Mouse (Mus musculus) midbrain, embryonic 14.5 days (tissue): Measurements from ENCODE around the gene Pagr1b. TPM values are rescaled to one million over a fixed set of nuclear protein-coding genes. Genes with fewer than 3 reads are reported as not detected.

Source experiments
- ATAC-seq: fragments of 200-750 bp; cut with Nextera tagmentation; 2 replicates; pipeline ENCODE4 v1.8.0; 2017; ENCODE audit warnings: moderate number of reproducible peaks, moderate library complexity; ENCODE audit not compliant: low FRiP score, low TSS enrichment
- DNase-seq: peaks from one replicate; pipeline ENCODE4 v3.0.0-alpha.2; 2015
- H3K27ac ChIP-seq: fragments of 300-500 bp; sonication (generic); replicated peaks from 2 replicates; pipeline ENCODE4 v1.5.1; 2014; ENCODE audit warnings: mild to moderate bottlenecking, low read depth, low read length, moderate library complexity
- H3K27me3 ChIP-seq: fragments of 300-500 bp; sonication (generic); 2 replicates; pipeline ENCODE4 v1.6.1; 2014; ENCODE audit warnings: low read length, control low read depth, mixed read lengths; ENCODE audit not compliant: control insufficient read depth, insufficient read depth
- H3K36me3 ChIP-seq: fragments of 300-500 bp; sonication (generic); 2 replicates; pipeline ENCODE4 v1.6.1; 2014; ENCODE audit warnings: low read length, control low read depth; ENCODE audit not compliant: control insufficient read depth, insufficient read depth
- H3K4me1 ChIP-seq: fragments of 300-500 bp; sonication (generic); 2 replicates; pipeline ENCODE4 v1.6.1; 2014; ENCODE audit warnings: mild to moderate bottlenecking, antibody characterized with exemption, low read length, control low read depth; ENCODE audit not compliant: control insufficient read depth, insufficient read depth
- H3K4me2 ChIP-seq: fragments of 300-500 bp; sonication (generic); 2 replicates; pipeline ENCODE4 v1.6.1; 2014; ENCODE audit warnings: mild to moderate bottlenecking, low read length, moderate library complexity
- H3K4me3 ChIP-seq: fragments of 300-500 bp; sonication (generic); replicated peaks from 2 replicates; pipeline ENCODE4 v1.5.1; 2014; ENCODE audit warnings: low read depth, low read length
- H3K9ac ChIP-seq: fragments of 300-500 bp; sonication (generic); replicated peaks from 2 replicates; pipeline ENCODE4 v1.6.1; 2014; ENCODE audit warnings: mild to moderate bottlenecking, low read length, moderate library complexity
- H3K9me3 ChIP-seq: fragments of 300-500 bp; sonication (generic); 2 replicates; pipeline ENCODE4 v1.6.1; 2016; ENCODE audit warnings: low read length, control low read depth, mixed read lengths; ENCODE audit not compliant: control insufficient read depth
- WGBS: fragments of 180-500 bp; shearing (Covaris S2); extraction: QIAGEN DNeasy Blood & Tissue Kit; methylation state at CpG from one replicate; pipeline ENCODE4 v1.1.7; 2014; 5-methylcytosine and 5-hydroxymethylcytosine counted together
- microRNA-seq: library from miRNA; unstranded; fragments of <30 nt; microRNA quantifications from one replicate; pipeline ENCODE4, GENCODE M21; 2016
- polyA plus RNA-seq: library from polyadenylated mRNA; unstranded; fragments of >200 nt; fragmentation: Nextera tagmentation; extraction: Ambion mirVana; gene quantifications from 2 replicates; pipeline ENCODE4 v1.2.1, GENCODE M21; 2014

The Pagr1b gene
- polyA plus RNA-seq, 1 experiment from 2014 or later: not detected

DNA sequence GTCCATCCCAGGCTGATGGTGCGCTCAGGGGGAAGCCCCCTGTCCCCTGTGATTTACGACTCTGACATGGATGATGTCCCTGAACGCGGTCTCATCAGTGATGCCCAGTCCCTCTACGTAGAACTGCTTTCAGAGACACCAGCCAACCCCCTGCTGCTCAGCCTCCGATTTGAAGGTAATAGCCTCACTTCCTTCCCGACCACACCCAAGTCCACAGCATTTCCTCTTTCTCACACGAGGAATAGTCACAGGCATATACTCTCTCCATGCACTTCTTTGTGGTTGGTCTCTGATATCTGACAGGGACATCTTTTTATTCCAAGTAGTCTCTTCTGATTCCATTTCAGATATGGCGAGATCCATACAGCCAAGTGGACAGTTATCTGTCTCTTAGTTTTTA is 56.5 kb downstream of the Pagr1b start:
- Histone ChIP-seq H3K27me3 (no peaks in the 10 kb centered on the region), H3K4me2 (no peak overlapping the region), H3K4me3 (no peak overlapping the region), H3K36me3 (peaks cover 85% of the 10 kb centered on the region), H3K27ac (no peak overlapping the region), H3K9me3 (no peaks in the 10 kb centered on the region), H3K9ac (no peak overlapping the region), H3K4me1 (no peaks in the 10 kb centered on the region)
- DNase-seq (no peak), ATAC-seq (no peak)
- WGBS: 76% methylated on average over 9 of the region's 9 CpGs

DNA sequence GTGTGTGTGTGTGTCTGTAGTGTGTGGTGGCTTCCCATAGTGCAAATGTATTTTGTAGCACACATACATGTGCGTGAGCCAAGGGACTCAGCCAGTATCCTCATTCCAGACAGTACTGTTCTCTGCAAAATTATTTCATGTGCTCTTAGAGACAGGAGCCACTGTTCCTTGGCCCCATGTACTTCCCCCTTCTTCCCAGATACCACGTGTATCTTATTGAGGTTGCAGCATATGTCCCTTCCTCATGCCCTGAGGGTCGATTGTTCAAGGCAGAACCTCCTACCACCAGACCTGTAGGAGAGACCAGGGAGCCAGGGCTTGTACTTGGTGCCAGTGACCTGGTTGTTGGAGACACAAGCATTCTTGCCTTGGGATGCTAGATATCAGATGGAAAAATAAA is 61.2 kb downstream of the Pagr1b start:
- Histone ChIP-seq H3K9ac (no peak overlapping the region), H3K9me3 (no peaks in the 10 kb centered on the region), H3K27me3 (no peaks in the 10 kb centered on the region), H3K27ac (no peak overlapping the region), H3K4me1 (peaks cover 15% of the 10 kb centered on the region), H3K36me3 (peaks cover 53% of the 10 kb centered on the region), H3K4me3 (no peak overlapping the region), H3K4me2 (no peak overlapping the region)
- ATAC-seq (no peak), DNase-seq (no peak)
- 63% methylated on average over 3 of the region's 3 CpGs for WGBS

DNA sequence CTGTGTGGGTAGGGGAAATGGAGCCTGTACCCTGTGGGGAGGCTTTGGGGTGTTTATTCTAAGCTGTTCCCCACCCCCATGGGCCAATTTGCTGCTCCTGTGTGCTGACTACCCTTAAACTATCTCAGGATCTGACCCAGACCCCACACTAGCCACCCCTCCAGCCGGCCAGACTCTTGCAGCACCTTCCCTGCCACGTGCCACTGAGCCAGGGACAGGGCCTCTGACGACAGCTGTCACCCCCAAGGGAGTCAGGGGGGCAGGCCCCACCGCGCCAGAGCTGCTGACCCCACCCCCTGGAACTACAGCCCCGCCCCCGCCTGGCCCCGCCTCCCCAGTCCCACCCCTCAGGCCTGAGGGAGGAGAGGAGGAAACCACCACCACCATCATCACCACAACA is 63.6 kb downstream of the Pagr1b start:
- no peak for DNase-seq
- peak overlapping the region; percentile 98 for H3K4me2 ChIP-seq
- H3K9ac ChIP-seq: peak overlapping the region; percentile 81
- H3K9me3 ChIP-seq: no peaks in the 10 kb centered on the region
- peak overlapping the region; percentile 64 for H3K4me3 ChIP-seq
- WGBS: 0% methylated on average over 8 of the region's 8 CpGs
- H3K27ac ChIP-seq: no peak overlapping the region
- peaks cover 29% of the 10 kb centered on the region for H3K4me1 ChIP-seq
- no peaks in the 10 kb centered on the region for H3K27me3 ChIP-seq
- H3K36me3 ChIP-seq: peaks cover 30% of the 10 kb centered on the region
- ATAC-seq: no peak

DNA sequence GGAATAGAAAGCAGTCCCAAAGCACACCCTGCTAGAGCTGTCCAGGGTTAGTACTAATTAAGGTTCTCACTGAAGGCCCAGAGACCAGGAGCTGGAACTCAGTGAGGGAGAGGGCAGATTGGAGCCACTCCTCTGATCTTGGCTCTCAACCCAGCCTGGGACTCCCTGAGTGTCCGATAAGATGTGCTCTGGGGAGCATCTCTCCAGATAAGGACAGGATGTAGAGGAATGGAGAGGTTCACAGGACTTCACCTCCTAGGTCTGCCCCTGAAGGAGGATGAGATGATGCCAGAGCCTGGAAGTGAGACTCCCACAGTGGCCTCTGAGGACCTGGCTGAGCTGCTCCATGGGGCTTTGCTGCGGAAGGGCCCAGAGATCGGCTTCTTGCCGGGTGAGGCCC is 64.5 kb downstream of the Pagr1b start:
- H3K4me2 ChIP-seq: peak overlapping the region; percentile 98
- no peak for DNase-seq
- no peaks in the 10 kb centered on the region for H3K9me3 ChIP-seq
- peak overlapping the region; percentile 95; the same call in 1 of the 2 replicates for H3K27ac ChIP-seq
- peaks cover 24% of the 10 kb centered on the region for H3K36me3 ChIP-seq
- peak overlapping the region; percentile 81 for H3K9ac ChIP-seq
- H3K27me3 ChIP-seq: no peaks in the 10 kb centered on the region
- no peak for ATAC-seq
- H3K4me1 ChIP-seq: peaks cover 30% of the 10 kb centered on the region
- 22% methylated on average over 4 of the region's 4 CpGs for WGBS
- peak overlapping the region; percentile 64 for H3K4me3 ChIP-seq

Small RNAs within 50 kb of the gene (microRNA-seq; reads per million reads assigned to microRNA genes)
- not detected for gene Gm44343

Other genes starting within 250 kb of the Pagr1b start
- gene Ypel3, start 239.5 kb downstream of the Pagr1b start, polyA plus RNA-seq: 218 and 255 TPM in 2 replicates
- 0.22 and 0.24 TPM in 2 replicates for gene Tbx6, start 235.0 kb downstream of the Pagr1b start, polyA plus RNA-seq
- gene Ppp4c, start 224.0 kb downstream of the Pagr1b start, polyA plus RNA-seq: 210 and 212 TPM in 2 replicates
- 51.6 and 72.4 TPM in 2 replicates for gene Fam57b, start 218.8 kb downstream of the Pagr1b start, polyA plus RNA-seq
- gene 4930451I11Rik, start 184.8 kb downstream of the Pagr1b start, polyA plus RNA-seq: not detected in 2 replicates
- gene Doc2a, start 169.1 kb downstream of the Pagr1b start, polyA plus RNA-seq: 9.7 and 15.3 TPM in 2 replicates
- 8.0 and 12.8 TPM in 2 replicates for gene Hirip3, start 154.5 kb downstream of the Pagr1b start, polyA plus RNA-seq
- gene Ino80e, start 154.1 kb downstream of the Pagr1b start, polyA plus RNA-seq: 93.5 and 95.8 TPM in 2 replicates
- gene Taok2, start 131.8 kb downstream of the Pagr1b start, polyA plus RNA-seq: 39.0 and 39.5 TPM in 2 replicates
- gene Tmem219, start 93.6 kb downstream of the Pagr1b start, polyA plus RNA-seq: 29.2 and 34.9 TPM in 2 replicates
- gene Kctd13, start 87.6 kb downstream of the Pagr1b start, polyA plus RNA-seq: 98.6 and 106 TPM in 2 replicates
- gene Asphd1, start 66.9 kb downstream of the Pagr1b start, polyA plus RNA-seq: 6.5 and 7.0 TPM in 2 replicates
- 59.1 and 66.9 TPM in 2 replicates for gene Sez6l2, start 65.9 kb downstream of the Pagr1b start, polyA plus RNA-seq
- gene Cdipt, start 40.6 kb downstream of the Pagr1b start, polyA plus RNA-seq: 101 and 106 TPM in 2 replicates
- gene Cdiptos, start 40.4 kb downstream of the Pagr1b start, polyA plus RNA-seq: 1.1 and 1.3 TPM in 2 replicates
- gene Mvp, start 1.9 kb downstream of the Pagr1b start, polyA plus RNA-seq: 1.7 and 3.1 TPM in 2 replicates
- gene Pagr1a, start 868 bp upstream of the Pagr1b start, polyA plus RNA-seq: 21.2 and 38.3 TPM in 2 replicates
- gene Gm42742, start 4.6 kb upstream of the Pagr1b start, polyA plus RNA-seq: 53.4 and 64.6 TPM in 2 replicates
- 21.8 and 28.9 TPM in 2 replicates for gene Prrt2, start 4.7 kb upstream of the Pagr1b start, polyA plus RNA-seq
- 68.3 and 80.8 TPM in 2 replicates for gene Maz, start 10.6 kb upstream of the Pagr1b start, polyA plus RNA-seq
- 18.9 and 30.2 TPM in 2 replicates for gene Kif22, start 26.0 kb upstream of the Pagr1b start, polyA plus RNA-seq
- gene Zg16, start 70.8 kb upstream of the Pagr1b start, polyA plus RNA-seq: not detected in 2 replicates
- gene AI467606, start 74.9 kb upstream of the Pagr1b start, polyA plus RNA-seq: 0.84 and 2.2 TPM in 2 replicates
- gene Qprt, start 105.7 kb upstream of the Pagr1b start, polyA plus RNA-seq: 0.11 and 0.67 TPM in 2 replicates
- gene Spn, start 121.3 kb upstream of the Pagr1b start, polyA plus RNA-seq: not detected in 2 replicates
- gene Cd2bp2, start 179.6 kb upstream of the Pagr1b start, polyA plus RNA-seq: 59.5 and 81.1 TPM in 2 replicates
- gene Tbc1d10b, start 192.0 kb upstream of the Pagr1b start, polyA plus RNA-seq: 24.6 and 27.6 TPM in 2 replicates
- 4.3 and 4.5 TPM in 2 replicates for gene Mylpf, start 192.4 kb upstream of the Pagr1b start, polyA plus RNA-seq
- gene Zfp553, start 216.6 kb upstream of the Pagr1b start, polyA plus RNA-seq: 31.9 and 39.7 TPM in 2 replicates
- gene Sept1, start 216.6 kb upstream of the Pagr1b start, polyA plus RNA-seq: 11.6 and 13.6 TPM in 2 replicates
- gene Zfp771, start 227.8 kb upstream of the Pagr1b start, polyA plus RNA-seq: 55.2 and 71.2 TPM in 2 replicates
- 125 and 134 TPM in 2 replicates for gene Dctpp1, start 244.2 kb upstream of the Pagr1b start, polyA plus RNA-seq